Mouse (Mus musculus): ENCODE measurements at regions not wholly inside any gene's neighbourhood (a gene's known extent, or its start where the extent isn't known, plus 50 kb on each side); places are given as distances from the start of the nearest gene placed in this dataset.

DNA sequence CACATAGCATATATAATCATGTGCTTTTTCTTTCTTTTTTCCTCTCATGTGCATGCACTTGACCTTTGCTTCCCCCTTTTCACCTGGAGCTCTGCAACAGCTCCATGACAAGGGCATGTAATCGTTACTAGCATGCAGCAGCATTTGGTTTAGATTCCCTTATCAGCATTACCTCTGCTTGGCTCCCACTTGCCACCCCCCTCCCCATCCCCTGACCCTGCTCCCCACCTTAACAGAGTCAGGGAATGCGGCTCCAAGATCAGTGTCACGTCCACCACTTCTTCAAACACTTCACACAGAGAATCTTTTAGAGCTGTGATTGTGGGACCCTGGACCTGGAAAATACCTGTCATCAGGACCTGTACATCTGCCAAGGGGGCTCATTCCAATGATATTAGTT, 192.2 kb upstream of the Hey2 start:
- in situ Hi-C loops (cut with MboI; ENCODE audit: low pct_ligation_motif_present, low pct_unique_long_range_greater_than_20kb, low sequenced_read_pairs) (no loop called here), dilution Hi-C loops (cut with MboI; ENCODE audit: extremely low pct_ligation_motif_present, extremely low pct_unique_long_range_greater_than_20kb, low sequenced_read_pairs) (no loop called here)
- H3K79me2 ChIP-seq (replicated peaks; ENCODE audit: control insufficient read depth, extremely low read depth, insufficient read depth, poor library complexity, severe bottlenecking): no peaks in the 10 kb centered on the region
- H3K36me3 ChIP-seq (replicated peaks in 1 of 2; ENCODE audit: control insufficient read depth in 1 of 2, insufficient read depth in 1 of 2, low read length in 1 of 2): no peaks in the 10 kb centered on the region
- no peak overlapping the region for H3K9ac ChIP-seq (ENCODE audit: insufficient read depth, low read depth)
- no peaks in the 10 kb centered on the region for H3K9me3 ChIP-seq (replicated peaks; ENCODE audit: low read length)
- DNase-seq (ENCODE audit: extremely low read depth): no peak
- no peak overlapping the region for H3K4me3 ChIP-seq (replicated peaks in 1 of 3; ENCODE audit: low read depth in 2 of 3, low read length in 2 of 3, poor library complexity in 1 of 3)
- no peak overlapping the region for H3K27ac ChIP-seq (ENCODE audit: insufficient read depth, low read depth)
- TF ChIP-seq USF2 (conservative IDR thresholded peaks at IDR 0.05; ENCODE audit: low read depth, low read length) (no peak), ZC3H11A (IDR thresholded peaks at IDR 0.05; ENCODE audit: low read depth, low read length) (no peak), TBP (conservative IDR thresholded peaks at IDR 0.05; ENCODE audit: low read depth, low read length) (no peak), CHD2 (IDR thresholded peaks at IDR 0.05; ENCODE audit: low read length) (no peak), POLR2AphosphoS2 (IDR thresholded peaks at IDR 0.05; ENCODE audit: low read depth, low read length) (no peak), IRF4 (IDR thresholded peaks at IDR 0.05; ENCODE audit: low read depth, low read length) (no peak), UBTF (IDR thresholded peaks at IDR 0.05; ENCODE audit: low read depth, low read length) (no peak), ELF1 (IDR thresholded peaks at IDR 0.05; ENCODE audit: low read depth, low read length) (no peak), MEF2A (IDR thresholded peaks at IDR 0.05; ENCODE audit: borderline replicate concordance, low read depth, low read length) (no peak), E2F4 (IDR thresholded peaks at IDR 0.05; ENCODE audit: insufficient replicate concordance, low read depth, low read length) (no peak), CTCF (conservative IDR thresholded peaks at IDR 0.05 in 1 of 2, IDR thresholded peaks at IDR 0.05 in 1 of 2; ENCODE audit: low read depth in 2 of 2, low read length in 2 of 2) (no peak), USF1 (IDR thresholded peaks at IDR 0.05; ENCODE audit: low read depth, low read length) (no peak), MAZ (IDR thresholded peaks at IDR 0.05; ENCODE audit: low read depth, low read length) (no peak), GABPA (IDR thresholded peaks at IDR 0.05; ENCODE audit: insufficient replicate concordance, low read depth, low read length) (no peak), POLR2A (IDR thresholded peaks at IDR 0.05; ENCODE audit: low read depth, low read length) (no peak), JUN (IDR thresholded peaks at IDR 0.05; ENCODE audit: insufficient read depth, low read depth, low read length) (no peak), ETS1 (conservative IDR thresholded peaks at IDR 0.05; ENCODE audit: low read depth, low read length) (no peak), CHD1 (IDR thresholded peaks at IDR 0.05; ENCODE audit: low read depth, low read length) (no peak)
- H3K27me3 ChIP-seq (replicated peaks): no peaks in the 10 kb centered on the region
- no peak overlapping the region for H3K4me2 ChIP-seq (ENCODE audit: insufficient read depth, low read depth, poor library complexity, severe bottlenecking)
- H3K4me1 ChIP-seq (ENCODE audit: control insufficient read depth in 1 of 2, insufficient read depth in 2 of 2): no peaks in the 10 kb centered on the region

- no peaks in the 10 kb centered on the region for H3K4me1 ChIP-seq (ENCODE audit: control insufficient read depth in 1 of 2, insufficient read depth in 2 of 2)
- no peak overlapping the region for H3K4me2 ChIP-seq (ENCODE audit: insufficient read depth, low read depth, poor library complexity, severe bottlenecking)
- no peaks in the 10 kb centered on the region for H3K9me3 ChIP-seq (replicated peaks; ENCODE audit: low read length)
- dilution Hi-C loops (cut with MboI; ENCODE audit: extremely low pct_ligation_motif_present, extremely low pct_unique_long_range_greater_than_20kb, low sequenced_read_pairs): no loop called here
- in situ Hi-C loops (cut with MboI; ENCODE audit: low pct_ligation_motif_present, low pct_unique_long_range_greater_than_20kb, low sequenced_read_pairs): no loop called here
- DNase-seq (ENCODE audit: extremely low read depth): no peak
- no peak overlapping the region for H3K9ac ChIP-seq (ENCODE audit: insufficient read depth, low read depth)
- no peaks in the 10 kb centered on the region for H3K79me2 ChIP-seq (replicated peaks; ENCODE audit: control insufficient read depth, extremely low read depth, insufficient read depth, poor library complexity, severe bottlenecking)
- no peaks in the 10 kb centered on the region for H3K27me3 ChIP-seq (replicated peaks)
- no peak overlapping the region for H3K27ac ChIP-seq (ENCODE audit: insufficient read depth, low read depth)
- H3K4me3 ChIP-seq (replicated peaks in 1 of 3; ENCODE audit: low read depth in 2 of 3, low read length in 2 of 3, poor library complexity in 1 of 3): no peak overlapping the region
- TF ChIP-seq MXI1 (IDR thresholded peaks at IDR 0.05; ENCODE audit: low read depth, low read length): no peak
- TF ChIP-seq RAD21 (IDR thresholded peaks at IDR 0.05; ENCODE audit: low read depth, low read length): no peak
- TF ChIP-seq PAX5 (IDR thresholded peaks at IDR 0.05; ENCODE audit: low read length): no peak
- TF ChIP-seq CTCF (conservative IDR thresholded peaks at IDR 0.05 in 1 of 2, IDR thresholded peaks at IDR 0.05 in 1 of 2; ENCODE audit: low read depth in 2 of 2, low read length in 2 of 2): no peak
- no peak for TF ChIP-seq NELFE (IDR thresholded peaks at IDR 0.05; ENCODE audit: low read depth, low read length)
- no peak for TF ChIP-seq BHLHE40 (IDR thresholded peaks at IDR 0.05; ENCODE audit: low read depth, low read length)
- TF ChIP-seq TBP (conservative IDR thresholded peaks at IDR 0.05; ENCODE audit: low read depth, low read length): no peak
- TF ChIP-seq CHD1 (IDR thresholded peaks at IDR 0.05; ENCODE audit: low read depth, low read length): no peak
- TF ChIP-seq ETS1 (conservative IDR thresholded peaks at IDR 0.05; ENCODE audit: low read depth, low read length): no peak
- TF ChIP-seq CHD2 (IDR thresholded peaks at IDR 0.05; ENCODE audit: low read length): no peak
- TF ChIP-seq POLR2AphosphoS2 (IDR thresholded peaks at IDR 0.05; ENCODE audit: low read depth, low read length): no peak
- no peak for TF ChIP-seq ELF1 (IDR thresholded peaks at IDR 0.05; ENCODE audit: low read depth, low read length)
- no peak for TF ChIP-seq MAX (IDR thresholded peaks at IDR 0.05; ENCODE audit: low read length)
- no peaks in the 10 kb centered on the region for H3K36me3 ChIP-seq (replicated peaks in 1 of 2; ENCODE audit: control insufficient read depth in 1 of 2, insufficient read depth in 1 of 2, low read length in 1 of 2)
These were observed 188.1 kb upstream of the Hey2 start for GRCm38 (mm10) chr10:31030676-31031075.
